Mouse (Mus musculus) ovary, postnatal 36 days (tissue): ENCODE results near the gene Mrm3.

Experiments
- DNase-seq: peaks from one replicate; pipeline ENCODE4 v3.0.0; 2022; ENCODE audit warnings: low spot score, mixed read lengths

Mrm3 gene

GRCm38 (mm10) chr11:76252036-76252435, 8.5 kb downstream of the Mrm3 start:
- no peak for DNase-seq

GRCm38 (mm10) chr11:76253145-76253917, 9.8 kb downstream of the Mrm3 start:
- peak; percentile 85 for DNase-seq

GRCm38 (mm10) chr11:76253918-76254264, 10.4 kb downstream of the Mrm3 start:
- no peak for DNase-seq

GRCm38 (mm10) chr11:76255431-76256001, 12.0 kb downstream of the Mrm3 start:
- peak; percentile 6 for DNase-seq

- no peak for DNase-seq
Measured at GRCm38 (mm10) chr11:76256129-76256528, 12.6 kb downstream of the Mrm3 start.

- no peak for DNase-seq
Measured at GRCm38 (mm10) chr11:76257386-76257785, 13.9 kb downstream of the Mrm3 start.

GRCm38 (mm10) chr11:76258511-76258910, 15.0 kb downstream of the Mrm3 start:
- DNase-seq: no peak

GRCm38 (mm10) chr11:76260208-76261050, 16.9 kb downstream of the Mrm3 start:
- no peak for DNase-seq

- no peak for DNase-seq
Measured at GRCm38 (mm10) chr11:76261224-76261623, 17.7 kb downstream of the Mrm3 start.

GRCm38 (mm10) chr11:76262611-76263351, 19.3 kb downstream of the Mrm3 start:
- DNase-seq: no peak

GRCm38 (mm10) chr11:76267550-76267949, 24.0 kb downstream of the Mrm3 start:
- DNase-seq: peak; percentile 47

GRCm38 (mm10) chr11:76268001-76268459, 24.5 kb downstream of the Mrm3 start:
- DNase-seq: no peak

GRCm38 (mm10) chr11:76268521-76269065, 25.1 kb downstream of the Mrm3 start:
- DNase-seq: no peak

GRCm38 (mm10) chr11:76272440-76272839, 28.9 kb downstream of the Mrm3 start:
- no peak for DNase-seq

- DNase-seq: no peak
Measured at GRCm38 (mm10) chr11:76278960-76279852, 35.7 kb downstream of the Mrm3 start.

GRCm38 (mm10) chr11:76279971-76280370, 36.5 kb downstream of the Mrm3 start:
- DNase-seq: no peak

GRCm38 (mm10) chr11:76283841-76284240, 40.3 kb downstream of the Mrm3 start:
- DNase-seq: no peak

- DNase-seq: no peak
Measured at GRCm38 (mm10) chr11:76285431-76286075, 42.0 kb downstream of the Mrm3 start.

- no peak for DNase-seq
Measured at GRCm38 (mm10) chr11:76286534-76287126, 43.1 kb downstream of the Mrm3 start.

- no peak for DNase-seq
Measured at GRCm38 (mm10) chr11:76287301-76287700, 43.8 kb downstream of the Mrm3 start.
